Mouse (Mus musculus): ENCODE results near the gene Art4. TPM values are rescaled to one million over a fixed set of nuclear protein-coding genes. Genes with fewer than 3 reads are reported as not detected.

Gene Art4
- polyA plus RNA-seq (2017; shearing (Covaris generic)), result 1 to 10 TPM; 2.5 to 3.3 TPM

DNA sequence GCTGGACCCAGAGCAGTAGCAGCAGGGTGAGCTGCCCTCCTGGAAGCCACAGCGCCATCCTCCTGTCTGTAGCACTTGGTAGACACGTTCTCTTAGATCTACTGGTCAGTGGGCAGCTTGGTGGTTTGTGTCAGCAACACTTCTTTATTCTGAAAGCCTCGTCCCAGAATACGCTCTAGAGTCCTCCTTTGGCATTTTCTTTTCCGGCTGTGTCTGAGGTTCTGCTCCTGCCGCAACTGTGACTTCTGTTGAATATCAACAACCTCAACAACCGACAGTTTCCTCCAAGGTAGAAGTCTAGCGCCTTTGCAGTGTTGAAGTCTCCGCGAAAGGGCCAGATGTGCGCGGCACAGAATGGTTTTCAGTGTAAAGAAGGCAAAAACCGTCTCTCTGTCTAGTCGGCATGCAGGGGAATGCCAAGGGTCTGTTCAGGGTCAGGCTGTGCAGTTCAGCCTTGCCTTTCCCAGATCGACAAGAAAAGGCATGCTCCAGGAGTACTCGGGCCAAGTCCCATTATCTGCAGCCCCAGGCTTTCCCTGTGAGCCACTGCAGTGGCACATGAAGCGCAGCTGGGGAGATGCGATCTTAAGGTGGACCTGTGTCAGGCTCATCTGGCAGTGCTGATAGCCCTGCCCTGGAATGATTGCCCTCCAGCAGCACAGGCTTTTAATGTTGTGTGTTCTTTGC, at the start of gene Art4:
Art4 (minus strand) TSS at position 548 of the 687 bp plus-strand sequence.

DNA sequence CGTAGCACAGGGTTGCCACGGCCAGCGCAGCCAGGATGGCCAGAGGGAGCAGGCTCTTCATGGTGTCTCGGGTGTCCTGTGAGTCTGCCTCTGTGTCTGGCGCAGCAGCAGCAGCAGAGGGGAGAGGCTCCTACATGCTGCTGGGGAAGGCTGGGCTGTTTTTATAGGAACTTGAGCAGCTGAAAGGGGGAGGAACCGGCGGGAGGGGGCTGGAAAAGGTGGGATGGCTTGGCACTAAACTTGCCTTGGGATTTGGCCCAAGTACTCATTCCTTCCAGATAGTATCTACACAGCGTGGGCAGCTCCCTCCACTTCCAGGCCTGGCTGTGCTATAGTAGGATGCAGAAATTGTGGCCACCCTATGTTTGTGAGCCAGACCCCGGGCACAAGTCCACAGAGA, 18.1 kb upstream of the Art4 start, which contains the start of gene Mgp:
Mgp (minus strand) TSS at position 154 of the 400 bp plus-strand sequence.

DNA sequence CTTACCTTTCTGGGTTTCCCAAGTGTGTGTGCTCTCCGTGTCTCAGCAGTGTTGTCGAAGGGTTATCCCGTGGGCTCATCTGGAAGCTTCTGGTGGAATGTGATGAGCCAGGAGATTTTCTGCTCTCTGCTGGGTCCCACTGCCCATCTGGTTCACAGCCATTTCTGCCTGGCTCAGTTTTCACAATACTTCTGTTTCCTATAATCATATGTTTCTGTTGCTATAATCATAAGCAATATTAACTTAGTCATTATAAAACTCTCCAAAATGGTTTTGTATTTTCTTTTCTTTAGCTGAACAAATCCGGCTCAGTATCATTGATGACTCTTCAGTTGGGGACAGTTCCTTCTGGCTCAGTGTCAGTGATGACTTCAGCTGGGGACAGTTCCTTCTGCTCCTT, 22.2 kb downstream of the Art4 start, which contains the start of gene Smco3:
Smco3 (minus strand) TSS at position 101 of the 400 bp plus-strand sequence.

DNA sequence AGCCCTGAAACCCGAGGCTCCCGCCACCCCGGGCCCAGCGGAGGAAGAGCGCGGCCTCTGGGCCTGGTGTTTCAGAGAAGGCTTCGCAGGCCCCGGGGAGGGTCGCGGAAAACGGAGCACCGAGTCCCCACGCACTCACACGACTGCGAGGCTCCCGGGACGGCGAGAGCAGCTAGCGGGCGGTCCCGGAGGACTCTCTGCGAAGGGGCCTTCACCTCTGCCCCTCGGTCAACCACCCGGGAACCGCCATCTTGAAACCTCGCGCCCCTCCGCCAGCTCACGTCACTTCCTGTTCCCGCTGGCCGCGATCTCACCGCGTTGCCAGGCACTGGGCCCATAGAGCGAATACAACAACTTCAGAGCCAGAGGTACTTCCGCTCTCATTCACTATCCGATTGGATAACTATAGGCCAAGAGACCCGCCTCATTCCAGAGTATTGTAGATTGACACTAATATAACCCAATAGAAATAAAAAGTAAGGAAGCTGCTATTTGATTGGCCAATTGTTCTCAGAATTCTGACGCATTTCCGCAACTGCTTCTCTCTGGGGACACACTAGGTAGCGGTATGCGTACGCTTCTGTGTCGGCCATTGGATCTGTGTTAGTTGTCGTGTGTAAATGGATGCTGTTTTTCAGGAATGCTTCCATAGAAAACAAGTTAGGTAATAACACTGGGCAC, 29.5 kb downstream of the Art4 start, which contains the start of gene Wbp11:
Wbp11 (minus strand) TSS at position 353 of the 681 bp plus-strand sequence.

DNA sequence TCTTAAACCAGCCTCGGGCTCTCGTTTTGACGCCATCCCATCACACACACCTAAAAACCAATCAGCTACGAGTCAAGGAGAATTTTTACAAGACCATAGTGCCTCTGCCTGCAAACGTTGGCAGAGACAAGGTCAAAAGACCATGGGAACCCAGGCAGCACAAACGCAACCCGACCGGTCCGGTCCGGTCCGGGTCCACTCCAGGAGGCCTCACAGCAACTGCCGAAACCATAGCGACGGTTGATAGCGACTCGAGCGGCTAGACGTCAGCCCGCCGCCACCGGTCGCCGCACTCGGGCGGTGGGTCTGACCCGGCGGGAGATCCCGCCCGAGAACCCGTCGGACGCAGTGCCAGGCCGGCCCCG, 30.0 kb downstream of the Art4 start, which contains the start of gene BC049715:
BC049715 (plus strand) TSS at position 111 of the 365 bp plus-strand sequence.

DNA sequence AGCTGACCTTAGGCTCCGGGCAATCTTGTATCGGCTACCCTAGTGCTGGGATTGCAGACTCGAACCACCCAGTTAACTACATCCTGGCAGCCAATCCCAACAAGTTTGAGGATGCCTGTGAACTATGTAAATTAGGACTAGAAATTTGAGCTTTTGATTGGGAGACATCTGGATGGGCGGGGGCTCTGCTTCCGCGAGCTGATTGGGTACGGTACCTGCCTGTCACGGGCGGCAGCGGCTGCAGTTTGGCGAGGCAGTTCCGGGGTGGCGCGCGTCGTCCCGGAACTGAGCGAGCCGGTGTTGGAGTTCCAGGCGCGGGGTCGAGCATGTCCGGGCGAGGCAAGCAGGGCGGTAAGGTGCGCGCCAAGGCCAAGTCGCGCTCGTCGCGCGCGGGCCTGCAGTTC, 49.5 kb downstream of the Art4 start, which contains the start of gene H2afj:
H2afj (plus strand) TSS at position 231 of the 404 bp plus-strand sequence.

DNA sequence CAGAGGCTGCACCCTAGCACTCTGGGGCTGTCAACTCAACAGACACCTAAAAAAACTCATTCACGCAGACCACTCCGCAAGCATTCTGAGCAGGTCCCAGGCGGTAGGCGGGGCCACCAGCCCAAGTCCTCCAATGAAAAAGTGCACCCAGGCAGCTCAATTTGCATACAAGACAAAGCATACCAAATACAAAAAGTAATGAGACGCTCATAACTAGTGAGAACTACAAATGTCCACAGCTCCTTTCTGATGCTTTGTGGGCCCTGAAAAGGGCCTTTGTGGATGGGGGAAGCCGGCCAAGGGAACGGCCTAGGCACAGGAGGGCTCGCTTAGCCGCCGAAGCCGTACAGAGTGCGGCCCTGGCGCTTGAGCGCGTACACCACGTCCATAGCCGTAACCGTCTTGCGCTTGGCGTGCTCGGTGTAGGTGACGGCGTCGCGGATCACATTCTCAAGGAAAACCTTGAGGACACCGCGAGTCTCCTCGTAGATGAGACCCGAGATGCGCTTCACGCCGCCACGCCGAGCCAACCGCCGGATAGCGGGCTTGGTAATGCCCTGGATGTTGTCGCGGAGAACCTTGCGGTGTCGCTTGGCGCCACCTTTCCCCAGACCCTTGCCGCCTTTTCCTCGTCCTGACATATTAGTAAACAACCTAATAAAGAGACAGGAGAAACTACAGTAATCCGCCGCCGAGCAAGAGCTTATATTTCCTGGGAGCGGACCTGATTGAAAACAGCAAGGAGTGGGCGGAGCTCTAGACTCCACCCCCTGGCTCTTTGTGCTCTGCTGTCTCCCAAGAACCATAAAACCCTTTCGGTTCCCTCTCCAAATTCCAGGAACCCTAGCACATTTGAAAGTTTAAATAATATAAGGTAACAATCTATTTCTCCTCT, 53.5 kb downstream of the Art4 start, which contains the start of gene Hist4h4:
Hist4h4 (minus strand) TSS at position 677 of the 895 bp plus-strand sequence.

Other genes starting within 250 kb of the Art4 start
- 1 to 10 TPM; 3.0 to 7.0 TPM for gene Plbd1, start 195.8 kb downstream of the Art4 start, polyA plus RNA-seq (2017; shearing (Covaris generic))
- under 1 TPM in 1 of 2 experiments, not detected in 1; 0.07 TPM for gene Gucy2c, start 76.0 kb downstream of the Art4 start, polyA plus RNA-seq (2017; shearing (Covaris generic))
- gene Hist4h4, start 53.3 kb downstream of the Art4 start, polyA plus RNA-seq (2017; shearing (Covaris generic)), result 1 to 10 TPM in 1 of 2 experiments, under 1 TPM in 1; 0.85 to 1.0 TPM
- gene H2afj, start 49.5 kb downstream of the Art4 start, polyA plus RNA-seq (2017; shearing (Covaris generic)), result 100 to 1,000 TPM; 167 to 198 TPM
- 1 to 10 TPM; 2.0 to 2.1 TPM for gene BC049715, start 30.1 kb downstream of the Art4 start, polyA plus RNA-seq (2017; shearing (Covaris generic))
- 10 to 100 TPM; 85.1 to 86.6 TPM for gene Wbp11, start 29.5 kb downstream of the Art4 start, polyA plus RNA-seq (2017; shearing (Covaris generic))
- gene Smco3, start 22.3 kb downstream of the Art4 start, polyA plus RNA-seq (2017; shearing (Covaris generic)), result not detected
- gene Mgp, start 18.1 kb upstream of the Art4 start, polyA plus RNA-seq (2017; shearing (Covaris generic)), result not detected
- gene Erp27, start 64.4 kb upstream of the Art4 start, polyA plus RNA-seq (2017; shearing (Covaris generic)), result 1 to 10 TPM; 2.5 to 3.5 TPM
- gene Pde6h, start 66.1 kb upstream of the Art4 start, polyA plus RNA-seq (2017; shearing (Covaris generic)), result under 1 TPM; 0.20 to 0.74 TPM
- gene Arhgdib, start 84.2 kb upstream of the Art4 start, polyA plus RNA-seq (2017; shearing (Covaris generic)), result 1,000 to 10,000 TPM; 2,391 to 2,736 TPM